Mouse (Mus musculus) CH12.LX (cell line): Measurements from ENCODE around the gene Mlh1. TPM values are rescaled to one million over a fixed set of nuclear protein-coding genes. Genes with fewer than 3 reads are reported as not detected.

Experiments used
- DNase-seq: peaks from one replicate; pipeline ENCODE4 v3.0.0-alpha.2; 2013; ENCODE audit errors: extremely low read depth
- H3K27ac ChIP-seq: 2 replicates; pipeline ENCODE4 v1.5.1; 2012; ENCODE audit warnings: low read depth, mild to moderate bottlenecking, control low read depth, moderate library complexity; ENCODE audit not compliant: insufficient read depth
- H3K27me3 ChIP-seq: replicated peaks from 2 replicates; pipeline ENCODE3; 2012; ENCODE audit warnings: inconsistent platforms
- H3K36me3 ChIP-seq, 2 experiments: replicated peaks in 1 of 2; 2 replicates each; pipeline versions ENCODE3 to v1.6.1; 2012; ENCODE audit warnings: inconsistent platforms in 1 of 2, low read length in 1 of 2, mild to moderate bottlenecking in 1 of 2, mixed read lengths in 1 of 2, moderate library complexity in 1 of 2; ENCODE audit not compliant: control insufficient read depth in 1 of 2, insufficient read depth in 1 of 2
- H3K4me1 ChIP-seq, 2 experiments: 2 replicates each; pipeline ENCODE4 v1.6.1; 2012; ENCODE audit warnings: inconsistent platforms in 1 of 2, moderate library complexity in 1 of 2; ENCODE audit not compliant: insufficient read depth in 2 of 2, control insufficient read depth in 1 of 2
- H3K4me2 ChIP-seq: 2 replicates; pipeline ENCODE4 v1.6.1; 2012; ENCODE audit warnings: low read depth, mild to moderate bottlenecking, control low read depth; ENCODE audit not compliant: poor library complexity, insufficient read depth, severe bottlenecking
- H3K4me3 ChIP-seq, 3 experiments: fragments of 150-350 bp in 1 of 3; sonication (generic) in 1 of 3; replicated peaks in 1 of 3; 2 replicates each; pipeline versions ENCODE3 to v1.5.1; 2011 to 2012; ENCODE audit warnings: low read depth in 2 of 3, low read length in 2 of 3, mild to moderate bottlenecking in 2 of 3, moderate library complexity in 2 of 3, control low read depth in 1 of 3, improper control_type of control experiment in 1 of 3, inconsistent platforms in 1 of 3, mixed read lengths in 1 of 3; ENCODE audit not compliant: poor library complexity in 1 of 3
- H3K79me2 ChIP-seq: replicated peaks from 2 replicates; pipeline ENCODE4 v1.6.1; 2012; ENCODE audit warnings: mild to moderate bottlenecking, moderate library complexity; ENCODE audit not compliant: control insufficient read depth, poor library complexity, insufficient read depth, severe bottlenecking; ENCODE audit errors: extremely low read depth
- H3K9ac ChIP-seq: 2 replicates; pipeline ENCODE4 v1.6.1; 2012; ENCODE audit warnings: low read depth, mild to moderate bottlenecking, control low read depth, moderate library complexity; ENCODE audit not compliant: insufficient read depth
- H3K9me3 ChIP-seq: replicated peaks from 2 replicates; pipeline ENCODE3; 2012; ENCODE audit warnings: low read length, inconsistent platforms, mixed read lengths
- BHLHE40 ChIP-seq: IDR thresholded peaks from 2 replicates; pipeline ENCODE4 v1.6.1; 2011; ENCODE audit warnings: mild to moderate bottlenecking, low read depth, low read length, improper control_type of control experiment
- CHD1 ChIP-seq: IDR thresholded peaks from 2 replicates; pipeline ENCODE4 v1.6.1; 2012; ENCODE audit warnings: low read depth, low read length, improper control_type of control experiment, inconsistent platforms
- CHD2 ChIP-seq: IDR thresholded peaks from 2 replicates; pipeline ENCODE4 v1.6.1; 2011; ENCODE audit warnings: low read length, improper control_type of control experiment
- CTCF ChIP-seq, 2 experiments: IDR thresholded peaks in 1 of 2; conservative IDR thresholded peaks in 1 of 2; 2 replicates each; pipeline ENCODE4 v1.5.1; 2011 to 2012; ENCODE audit warnings: low read depth in 2 of 2, low read length in 2 of 2, improper control_type of control experiment in 1 of 2, inconsistent platforms in 1 of 2, mild to moderate bottlenecking in 1 of 2, moderate library complexity in 1 of 2
- E2F4 ChIP-seq: IDR thresholded peaks from 2 replicates; pipeline ENCODE4 v1.6.1; 2011; ENCODE audit warnings: low read depth, low read length, improper control_type of control experiment; ENCODE audit not compliant: insufficient replicate concordance
- ELF1 ChIP-seq: IDR thresholded peaks from 2 replicates; pipeline ENCODE4 v1.6.1; 2014; ENCODE audit warnings: low read depth, mild to moderate bottlenecking, inconsistent platforms, low read length, improper control_type of control experiment
- EP300 ChIP-seq: IDR thresholded peaks from 2 replicates; pipeline ENCODE4 v1.6.1; 2011; ENCODE audit warnings: low read length, improper control_type of control experiment
- ETS1 ChIP-seq: conservative IDR thresholded peaks from 2 replicates; pipeline ENCODE4 v1.6.1; 2012; ENCODE audit warnings: low read depth, mild to moderate bottlenecking, inconsistent platforms, low read length, improper control_type of control experiment, moderate library complexity
- GABPA ChIP-seq: IDR thresholded peaks from 2 replicates; pipeline ENCODE4 v1.6.1; 2012; ENCODE audit warnings: low read depth, low read length, improper control_type of control experiment, inconsistent platforms; ENCODE audit not compliant: insufficient replicate concordance
- HCFC1 ChIP-seq: IDR thresholded peaks from 2 replicates; pipeline ENCODE4 v1.6.1; 2012; ENCODE audit warnings: low read depth, mild to moderate bottlenecking, inconsistent platforms, low read length, improper control_type of control experiment
- IRF4 ChIP-seq: IDR thresholded peaks from 2 replicates; pipeline ENCODE4 v1.6.1; 2014; ENCODE audit warnings: low read depth, mild to moderate bottlenecking, inconsistent platforms, low read length, improper control_type of control experiment
- JUN ChIP-seq: IDR thresholded peaks from 2 replicates; pipeline ENCODE4 v1.6.1; 2011; ENCODE audit warnings: low read depth, mild to moderate bottlenecking, low read length, improper control_type of control experiment, moderate library complexity; ENCODE audit not compliant: insufficient read depth
- JUND ChIP-seq: conservative IDR thresholded peaks from 2 replicates; pipeline ENCODE4 v1.6.1; 2011; ENCODE audit warnings: low read depth, low read length, improper control_type of control experiment
- KAT2A ChIP-seq: IDR thresholded peaks from 2 replicates; pipeline ENCODE4 v1.6.1; 2012; ENCODE audit warnings: low read length, improper control_type of control experiment, inconsistent platforms; ENCODE audit not compliant: insufficient replicate concordance
- MAFK ChIP-seq: IDR thresholded peaks from 2 replicates; pipeline ENCODE4 v1.6.1; 2011; ENCODE audit warnings: low read length, improper control_type of control experiment; ENCODE audit not compliant: insufficient replicate concordance
- MAX ChIP-seq: IDR thresholded peaks from 2 replicates; pipeline ENCODE4 v1.6.1; 2011; ENCODE audit warnings: low read length, improper control_type of control experiment
- MAZ ChIP-seq: IDR thresholded peaks from 2 replicates; pipeline ENCODE4 v1.6.1; 2012; ENCODE audit warnings: low read depth, mild to moderate bottlenecking, inconsistent platforms, low read length, improper control_type of control experiment, moderate library complexity
- MEF2A ChIP-seq: IDR thresholded peaks from 2 replicates; pipeline ENCODE4 v1.6.1; 2014; ENCODE audit warnings: low read depth, mild to moderate bottlenecking, inconsistent platforms, low read length, improper control_type of control experiment, borderline replicate concordance
- MXI1 ChIP-seq: IDR thresholded peaks from 2 replicates; pipeline ENCODE4 v1.6.1; 2011; ENCODE audit warnings: mild to moderate bottlenecking, low read depth, low read length, improper control_type of control experiment
- MYC ChIP-seq: IDR thresholded peaks from 2 replicates; pipeline ENCODE4 v1.6.1; 2011; ENCODE audit warnings: low read depth, mild to moderate bottlenecking, improper control_type of control experiment, low read length
- NRF1 ChIP-seq: IDR thresholded peaks from 2 replicates; pipeline ENCODE4 v1.6.1; 2014; ENCODE audit warnings: low read depth, mild to moderate bottlenecking, inconsistent platforms, low read length, improper control_type of control experiment, moderate library complexity
- PAX5 ChIP-seq: IDR thresholded peaks from 2 replicates; pipeline ENCODE4 v1.6.1; 2012; ENCODE audit warnings: low read length, inconsistent platforms, mixed read lengths
- POLR2A ChIP-seq: IDR thresholded peaks from 2 replicates; pipeline ENCODE4 v1.6.1; 2011; ENCODE audit warnings: low read depth, mild to moderate bottlenecking, improper control_type of control experiment, low read length
- POLR2AphosphoS2 ChIP-seq: IDR thresholded peaks from 2 replicates; pipeline ENCODE4 v1.6.1; 2011; ENCODE audit warnings: low read depth, low read length, improper control_type of control experiment
- RAD21 ChIP-seq: IDR thresholded peaks from 2 replicates; pipeline ENCODE4 v1.6.1; 2011; ENCODE audit warnings: low read depth, mild to moderate bottlenecking, low read length, improper control_type of control experiment, moderate library complexity
- RCOR1 ChIP-seq: conservative IDR thresholded peaks from 2 replicates; pipeline ENCODE4 v1.6.1; 2012; ENCODE audit warnings: low read depth, mild to moderate bottlenecking, inconsistent platforms, low read length, improper control_type of control experiment
- SIN3A ChIP-seq: IDR thresholded peaks from 2 replicates; pipeline ENCODE4 v1.6.1; 2012; ENCODE audit warnings: low read length, improper control_type of control experiment, inconsistent platforms
- SMC3 ChIP-seq: IDR thresholded peaks from 2 replicates; pipeline ENCODE4 v1.6.1; 2011; ENCODE audit warnings: low read depth, low read length, improper control_type of control experiment
- TBP ChIP-seq: conservative IDR thresholded peaks from 2 replicates; pipeline ENCODE4 v1.6.1; 2011; ENCODE audit warnings: low read depth, low read length, improper control_type of control experiment
- TCF12 ChIP-seq: IDR thresholded peaks from 2 replicates; pipeline ENCODE4 v1.6.1; 2014; ENCODE audit warnings: low read depth, mild to moderate bottlenecking, inconsistent platforms, low read length, improper control_type of control experiment
- UBTF ChIP-seq: IDR thresholded peaks from 2 replicates; pipeline ENCODE4 v1.6.1; 2012; ENCODE audit warnings: low read depth, mild to moderate bottlenecking, inconsistent platforms, low read length, improper control_type of control experiment, moderate library complexity
- USF1 ChIP-seq: IDR thresholded peaks from 2 replicates; pipeline ENCODE4 v1.6.1; 2014; ENCODE audit warnings: low read depth, mild to moderate bottlenecking, inconsistent platforms, low read length, improper control_type of control experiment
- USF2 ChIP-seq: conservative IDR thresholded peaks from 2 replicates; pipeline ENCODE4 v1.6.1; 2011; ENCODE audit warnings: low read depth, low read length, improper control_type of control experiment
- ZKSCAN1 ChIP-seq: IDR thresholded peaks from 2 replicates; pipeline ENCODE4 v1.6.1; 2012; ENCODE audit warnings: low read depth, inconsistent platforms, low read length, improper control_type of control experiment, borderline replicate concordance
- ZMIZ1 ChIP-seq: IDR thresholded peaks from 2 replicates; pipeline ENCODE4 v1.6.1; 2012; ENCODE audit warnings: low read depth, mild to moderate bottlenecking, inconsistent platforms, low read length, improper control_type of control experiment
- ZNF384 ChIP-seq: IDR thresholded peaks from 2 replicates; pipeline ENCODE4 v1.6.1; 2012; ENCODE audit warnings: low read depth, low read length, improper control_type of control experiment, inconsistent platforms
- dilution Hi-C: fragments of 300-500 bp; cut with MboI; formaldehyde crosslinking; loops from 2 replicates; pipeline ENCODE4 v1.14.3; 2020; ENCODE audit warnings: low sequenced_read_pairs; ENCODE audit not compliant: extremely low pct_unique_long_range_greater_than_20kb, extremely low pct_ligation_motif_present
- in situ Hi-C: fragments of 300-500 bp; cut with MboI; formaldehyde crosslinking; loops from 3 replicates; pipeline ENCODE4 v1.14.3; 2019; ENCODE audit warnings: low sequenced_read_pairs, low pct_ligation_motif_present, low pct_unique_long_range_greater_than_20kb, mixed read lengths
- polyA plus RNA-seq: library from polyadenylated mRNA; unstranded; fragments of >175 nt; gene quantifications from 2 replicates; pipeline ENCODE4 v1.2.1, GENCODE M21; 2012; ENCODE audit warnings: low read depth; ENCODE audit not compliant: insufficient read length
- total RNA-seq, 2 experiments: library from RNA; depleted of rRNA; stranded (reverse); fragments of 300-350 nt in 1 of 2; fragments of >200 nt in 1 of 2; gene quantifications; 2 replicates each; pipeline ENCODE4 v1.2.3; 2012 to 2014

Mlh1 gene
- total and polyA plus RNA-seq, 3 experiments, result 25.7 to 57.9 (median 50.2) TPM

GRCm38 (mm10) chr9:111289832-111290339 lies 18.3 kb upstream of the Mlh1 start (continued):
- no peak for TF ChIP-seq RCOR1
- peak; percentile 43; the same call in 1 of the 2 replicates for TF ChIP-seq JUN
- TF ChIP-seq POLR2A, result peak; percentile 66; the same call in 1 of the 2 replicates
- 0 out of 2 replicates have a peak, but pooled peaks have one; percentile 12 for TF ChIP-seq ETS1
- TF ChIP-seq TBP, result peak; percentile 75
- TF ChIP-seq POLR2AphosphoS2, result no peak
- TF ChIP-seq UBTF, result no peak
- TF ChIP-seq KAT2A, result no peak
- TF ChIP-seq, all 38 proteins: peak for 17

DNA sequence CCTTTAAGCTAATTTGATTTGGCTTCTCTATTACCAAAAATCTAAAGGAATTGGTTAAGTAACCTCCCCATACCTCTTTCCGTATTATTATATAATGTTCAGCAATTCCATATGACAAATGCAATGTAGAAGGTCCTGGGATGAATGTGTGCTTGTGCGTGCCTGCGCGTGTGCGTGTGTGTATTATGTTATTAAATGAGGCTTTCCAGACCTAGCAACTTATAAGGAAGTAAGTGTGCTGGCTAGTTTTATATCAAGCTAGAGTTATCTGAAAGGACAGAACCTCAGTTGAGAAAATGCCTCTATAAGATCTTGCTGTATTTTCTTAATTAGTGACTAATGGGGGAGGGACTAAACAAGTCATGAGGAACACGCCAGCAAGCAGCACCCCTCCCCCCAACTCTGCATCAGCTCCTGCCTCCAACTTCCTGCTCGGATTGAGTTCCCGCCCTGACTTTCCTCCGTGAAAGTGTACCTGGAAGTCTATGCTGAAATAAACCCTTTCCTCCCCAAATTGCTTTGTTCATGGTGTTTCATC lies 17.8 kb upstream of the Mlh1 start:
- 0 out of 2 replicates have a peak overlapping the region, but pooled peaks have one; percentile 36 for H3K9ac ChIP-seq
- in situ Hi-C loops, result no loop called here
- H3K9me3 ChIP-seq, result no peaks in the 10 kb centered on the region
- DNase-seq, result peak; percentile 58
- peak overlapping the region; percentile 57 for H3K4me2 ChIP-seq
- H3K36me3 ChIP-seq, result no peaks in the 10 kb centered on the region
- no peak overlapping the region for H3K27ac ChIP-seq
- peaks cover 7 to 12% of the 10 kb centered on the region in 2 experiments for H3K4me1 ChIP-seq
- dilution Hi-C loops, result no loop called here
- H3K79me2 ChIP-seq, result no peaks in the 10 kb centered on the region
- no peaks in the 10 kb centered on the region for H3K27me3 ChIP-seq
- no peak overlapping the region for H3K4me3 ChIP-seq
- TF ChIP-seq USF1 (no peak), E2F4 (no peak), NRF1 (no peak), PAX5 (no peak), MAX (peak; percentile 40; the same call in 1 of the 2 replicates), MXI1 (peak; percentile 28; the same call in 1 of the 2 replicates), SMC3 (no peak), ZMIZ1 (no peak), EP300 (0 out of 2 replicates have a peak, but pooled peaks have one; percentile 20), CHD1 (no peak), MEF2A (no peak), HCFC1 (no peak), MAZ (no peak), BHLHE40 (no peak), KAT2A (no peak), CTCF (conservative IDR thresholded peaks at IDR 0.05 in 1 of 2, IDR thresholded peaks at IDR 0.05 in 1 of 2; ENCODE audit: low read depth in 2 of 2, low read length in 2 of 2) (no peak), USF2 (no peak), TCF12 (no peak), ELF1 (no peak), MYC (no peak), JUND (no peak), CHD2 (peak; percentile 62), SIN3A (peak; percentile 59; the same call in 1 of the 2 replicates), ZNF384 (no peak), ZKSCAN1 (no peak), POLR2A (no peak), GABPA (no peak), MAFK (no peak), POLR2AphosphoS2 (no peak), ETS1 (peak; percentile 30; the same call in 1 of the 2 replicates), IRF4 (no peak), RAD21 (no peak), UBTF (no peak)
